Mouse (Mus musculus): Measurements from ENCODE around the gene Camk1. TPM values are rescaled to one million over a fixed set of nuclear protein-coding genes. Genes with fewer than 3 reads are reported as not detected.
A peak's percentile ranks its signal among the peaks of the same experiment; 100 is the strongest.
"Not testable (repeated sequence)": the region's sequence is repeated elsewhere in the genome, so short reads cannot be mapped to it uniquely, and the experiment has no call there.

The Camk1 gene
- polyA plus RNA-seq, 1 experiment from 2014 or later = 33.8 TPM

- H3K4me1 ChIP-seq = no peaks in the 10 kb centered on the region
- H3K4me3 ChIP-seq = no peak overlapping the region
- 86% methylated on average over 1 of the region's 1 CpGs for WGBS
- DNase-seq (ENCODE audit: extremely low spot score, low spot score) = no peak
- no peaks in the 10 kb centered on the region for H3K27me3 ChIP-seq (ENCODE audit: poor library complexity, severe bottlenecking)
- no peak overlapping the region for H3K27ac ChIP-seq
- no peaks in the 10 kb centered on the region for H3K9me3 ChIP-seq
- H3K36me3 ChIP-seq (replicated peaks) = no peaks in the 10 kb centered on the region
Observed at GRCm38 (mm10) chr6:113351161-113351560, 7.4 kb upstream of the Camk1 start.

- Histone ChIP-seq H3K36me3 (replicated peaks) (no peaks in the 10 kb centered on the region), H3K27ac (no peak overlapping the region), H3K4me3 (no peak overlapping the region), H3K27me3 (ENCODE audit: poor library complexity, severe bottlenecking) (no peaks in the 10 kb centered on the region), H3K4me1 (no peaks in the 10 kb centered on the region), H3K9me3 (no peaks in the 10 kb centered on the region)
- DNase-seq (ENCODE audit: extremely low spot score, low spot score) = no peak
Observed at GRCm38 (mm10) chr6:113350538-113350937, 6.8 kb upstream of the Camk1 start.

GRCm38 (mm10) chr6:113346897-113347296, 3.1 kb upstream of the Camk1 start:
- Histone ChIP-seq H3K4me3 (no peak overlapping the region), H3K9me3 (no peaks in the 10 kb centered on the region), H3K27me3 (ENCODE audit: poor library complexity, severe bottlenecking) (0 out of 2 replicates have a peak, but pooled peaks cover 10% of the 10 kb centered on the region), H3K27ac (no peak overlapping the region), H3K36me3 (replicated peaks) (no peaks in the 10 kb centered on the region), H3K4me1 (peaks cover 25% of the 10 kb centered on the region)
- no peak for DNase-seq (ENCODE audit: extremely low spot score, low spot score)
- 85% methylated on average over 4 of the region's 4 CpGs for WGBS

- H3K4me1 ChIP-seq = peaks cover 29% of the 10 kb centered on the region
- 56% methylated on average over 2 of the region's 2 CpGs for WGBS
- H3K27me3 ChIP-seq (ENCODE audit: poor library complexity, severe bottlenecking) = 0 out of 2 replicates have a peak, but pooled peaks cover 10% of the 10 kb centered on the region
- H3K27ac ChIP-seq = peak overlapping the region; percentile 88; the same call in 1 of the 2 replicates
- no peaks in the 10 kb centered on the region for H3K9me3 ChIP-seq
- peaks cover 4% of the 10 kb centered on the region; the same call in 1 of the 2 replicates for H3K36me3 ChIP-seq (replicated peaks)
- no peak for DNase-seq (ENCODE audit: extremely low spot score, low spot score)
- no peak overlapping the region; the same call in 1 of the 2 replicates for H3K4me3 ChIP-seq
Observed at GRCm38 (mm10) chr6:113344321-113344720, 537 bp upstream of the Camk1 start.

- peaks cover 16% of the 10 kb centered on the region for H3K36me3 ChIP-seq (replicated peaks)
- WGBS = 58% methylated on average over 5 of the region's 7 CpGs
- H3K9me3 ChIP-seq = no peaks in the 10 kb centered on the region
- DNase-seq (ENCODE audit: extremely low spot score, low spot score) = no peak
- no peak overlapping the region for H3K4me3 ChIP-seq
- H3K27ac ChIP-seq = no peak overlapping the region
- H3K4me1 ChIP-seq = peaks cover 29% of the 10 kb centered on the region
- 0 out of 2 replicates have a peak, but pooled peaks cover 10% of the 10 kb centered on the region for H3K27me3 ChIP-seq (ENCODE audit: poor library complexity, severe bottlenecking)
Observed at GRCm38 (mm10) chr6:113342297-113342696, 1.5 kb downstream of the Camk1 start.

GRCm38 (mm10) chr6:113341574-113341973, 2.2 kb downstream of the Camk1 start:
- DNase-seq (ENCODE audit: extremely low spot score, low spot score) = no peak
- H3K4me3 ChIP-seq = no peak overlapping the region
- H3K36me3 ChIP-seq (replicated peaks) = peaks cover 16% of the 10 kb centered on the region
- H3K27ac ChIP-seq = no peak overlapping the region
- no peaks in the 10 kb centered on the region for H3K9me3 ChIP-seq
- H3K4me1 ChIP-seq = peaks cover 29% of the 10 kb centered on the region
- H3K27me3 ChIP-seq (ENCODE audit: poor library complexity, severe bottlenecking) = 0 out of 2 replicates have a peak, but pooled peaks cover 10% of the 10 kb centered on the region
- WGBS = 82% methylated on average over 6 of the region's 6 CpGs

GRCm38 (mm10) chr6:113336852-113337620, 6.7 kb downstream of the Camk1 start:
- peaks cover 60% of the 10 kb centered on the region for H3K36me3 ChIP-seq (replicated peaks)

GRCm38 (mm10) chr6:113334216-113334615, 9.6 kb downstream of the Camk1 start:
- no peaks in the 10 kb centered on the region for H3K4me1 ChIP-seq
- H3K27me3 ChIP-seq (ENCODE audit: poor library complexity, severe bottlenecking) = no peaks in the 10 kb centered on the region
- no peak overlapping the region for H3K4me3 ChIP-seq
- DNase-seq (ENCODE audit: extremely low spot score, low spot score) = no peak
- H3K9me3 ChIP-seq = no peaks in the 10 kb centered on the region
- H3K36me3 ChIP-seq (replicated peaks) = peaks cover 80% of the 10 kb centered on the region
- no peak overlapping the region for H3K27ac ChIP-seq
- 84% methylated on average over 6 of the region's 6 CpGs for WGBS

More at GRCm38 (mm10) chr6:113336852-113337620, 6.7 kb downstream of the Camk1 start:
- Histone ChIP-seq H3K4me3 (no peak overlapping the region), H3K9me3 (no peaks in the 10 kb centered on the region), H3K4me1 (peaks cover 5% of the 10 kb centered on the region), H3K27ac (no peak overlapping the region), H3K27me3 (ENCODE audit: poor library complexity, severe bottlenecking) (no peaks in the 10 kb centered on the region)
- 82% methylated on average over 8 of the region's 8 CpGs for WGBS
- DNase-seq (ENCODE audit: extremely low spot score, low spot score) = no peak

GRCm38 (mm10) chr6:113333137-113333950, 10.4 kb downstream of the Camk1 start:
- no peak for DNase-seq (ENCODE audit: extremely low spot score, low spot score)
- Histone ChIP-seq H3K36me3 (replicated peaks) (peaks cover 79% of the 10 kb centered on the region), H3K9me3 (no peaks in the 10 kb centered on the region), H3K4me1 (no peaks in the 10 kb centered on the region), H3K27ac (no peak overlapping the region; the same call in 1 of the 2 replicates), H3K27me3 (ENCODE audit: poor library complexity, severe bottlenecking) (no peaks in the 10 kb centered on the region), H3K4me3 (no peak overlapping the region)
- WGBS = 92% methylated on average over 14 of the region's 14 CpGs

- not testable (repeated sequence) for H3K9me3 ChIP-seq; H3K4me3 ChIP-seq; H3K27me3 ChIP-seq (ENCODE audit: poor library complexity, severe bottlenecking); DNase-seq (ENCODE audit: extremely low spot score, low spot score); H3K27ac ChIP-seq; H3K4me1 ChIP-seq
- H3K36me3 ChIP-seq (replicated peaks) = peaks cover 75% of the 10 kb centered on the region
- 82% methylated on average over 6 of the region's 6 CpGs for WGBS
Observed at GRCm38 (mm10) chr6:113332734-113333133, 11.1 kb downstream of the Camk1 start.

- H3K36me3 ChIP-seq (replicated peaks) = peaks cover 73% of the 10 kb centered on the region
- H3K9me3 ChIP-seq = no peaks in the 10 kb centered on the region
- H3K4me1 ChIP-seq = peaks cover 11% of the 10 kb centered on the region
- 93% methylated on average over 11 of the region's 11 CpGs for WGBS
- H3K27me3 ChIP-seq (ENCODE audit: poor library complexity, severe bottlenecking) = no peaks in the 10 kb centered on the region
- H3K4me3 ChIP-seq = no peak overlapping the region
- no peak for DNase-seq (ENCODE audit: extremely low spot score, low spot score)
- no peak overlapping the region for H3K27ac ChIP-seq
Observed at GRCm38 (mm10) chr6:113331721-113332120, 12.1 kb downstream of the Camk1 start.

- no peaks in the 10 kb centered on the region for H3K27me3 ChIP-seq (ENCODE audit: poor library complexity, severe bottlenecking)
- peaks cover 20% of the 10 kb centered on the region for H3K4me1 ChIP-seq
- no peak overlapping the region for H3K4me3 ChIP-seq
- no peak overlapping the region for H3K27ac ChIP-seq
- H3K9me3 ChIP-seq = no peaks in the 10 kb centered on the region
- H3K36me3 ChIP-seq (replicated peaks) = peaks cover 67% of the 10 kb centered on the region
- DNase-seq (ENCODE audit: extremely low spot score, low spot score) = no peak
- 61% methylated on average over 2 of the region's 2 CpGs for WGBS
Observed at GRCm38 (mm10) chr6:113330547-113330946, 13.2 kb downstream of the Camk1 start.

GRCm38 (mm10) chr6:113329396-113329795, 14.4 kb downstream of the Camk1 start:
- H3K27me3 ChIP-seq (ENCODE audit: poor library complexity, severe bottlenecking) = no peaks in the 10 kb centered on the region
- DNase-seq (ENCODE audit: extremely low spot score, low spot score) = no peak
- no peaks in the 10 kb centered on the region for H3K9me3 ChIP-seq
- peaks cover 67% of the 10 kb centered on the region for H3K36me3 ChIP-seq (replicated peaks)
- WGBS = 90% methylated on average over 1 of the region's 1 CpGs
- no peak overlapping the region for H3K4me3 ChIP-seq
- no peak overlapping the region for H3K27ac ChIP-seq
- peaks cover 23% of the 10 kb centered on the region for H3K4me1 ChIP-seq

All from forebrain, embryonic 10.5 days (tissue).